Mouse (Mus musculus) MEL (cell line): ENCODE data around the gene Ercc6. TPM values are rescaled to one million over a fixed set of nuclear protein-coding genes. Genes with fewer than 3 reads are reported as not detected.

ENCODE experiments used
- DNase-seq: peaks from one replicate; pipeline ENCODE4 v3.0.0; 2011; ENCODE audit warnings: low read depth, low spot score
- H3K27ac ChIP-seq: 2 replicates; pipeline ENCODE4 v1.5.1; 2012; ENCODE audit warnings: low read depth, mild to moderate bottlenecking, control low read depth, low read length, moderate library complexity; ENCODE audit not compliant: control insufficient read depth
- H3K27me3 ChIP-seq, 2 experiments: fragments of 150-350 bp in 1 of 2; sonication (generic) in 1 of 2; 2 replicates each; pipeline ENCODE4 v1.6.1; 2012; ENCODE audit warnings: low read length in 2 of 2, mild to moderate bottlenecking in 2 of 2, improper control_type of control experiment in 1 of 2, moderate library complexity in 1 of 2; ENCODE audit not compliant: insufficient read depth in 2 of 2, control insufficient read depth in 1 of 2
- H3K36me3 ChIP-seq, 2 experiments: 2 replicates each; pipeline ENCODE4 v1.6.1; 2012 to 2014; ENCODE audit warnings: low read length in 2 of 2, improper control_type of control experiment in 1 of 2, inconsistent platforms in 1 of 2, mild to moderate bottlenecking in 1 of 2; ENCODE audit not compliant: insufficient read depth in 2 of 2, control insufficient read depth in 1 of 2
- H3K4me1 ChIP-seq, 2 experiments: fragments of 150-350 bp in 1 of 2; sonication (generic) in 1 of 2; 2 replicates each; pipeline ENCODE4 v1.6.1; 2012; ENCODE audit warnings: low read length in 2 of 2, improper control_type of control experiment in 1 of 2, mild to moderate bottlenecking in 1 of 2; ENCODE audit not compliant: insufficient read depth in 2 of 2, control insufficient read depth in 1 of 2
- H3K4me3 ChIP-seq, 2 experiments: fragments of 150-350 bp in 1 of 2; sonication (generic) in 1 of 2; 2 replicates each; pipeline ENCODE4 v1.5.1; 2012; ENCODE audit warnings: low read depth in 2 of 2, low read length in 2 of 2, mild to moderate bottlenecking in 2 of 2, moderate library complexity in 2 of 2, control low read depth in 1 of 2, improper control_type of control experiment in 1 of 2; ENCODE audit not compliant: control insufficient read depth in 1 of 2, insufficient read depth in 1 of 2
- H3K79me2 ChIP-seq: 2 replicates; pipeline ENCODE4 v1.6.1; 2012; ENCODE audit warnings: mild to moderate bottlenecking, low read length, moderate library complexity; ENCODE audit not compliant: control insufficient read depth, poor library complexity, insufficient read depth
- H3K9ac ChIP-seq: 2 replicates; pipeline ENCODE4 v1.6.1; 2012; ENCODE audit warnings: low read depth, mild to moderate bottlenecking, control low read depth, low read length, moderate library complexity; ENCODE audit not compliant: control insufficient read depth, poor library complexity, severe bottlenecking
- H3K9me3 ChIP-seq: fragments of 150-350 bp; sonication (generic); replicated peaks from 2 replicates; pipeline ENCODE4 v1.6.1; 2012; ENCODE audit warnings: mild to moderate bottlenecking, low read length, improper control_type of control experiment, moderate library complexity; ENCODE audit not compliant: insufficient read depth
- CHD1 ChIP-seq: IDR thresholded peaks from 2 replicates; pipeline ENCODE4 v1.6.1; 2012; ENCODE audit warnings: low read depth, mild to moderate bottlenecking, inconsistent platforms, low read length, improper control_type of control experiment
- CTCF ChIP-seq, 3 experiments: IDR thresholded peaks in 2 of 3; conservative IDR thresholded peaks in 1 of 3; 2 replicates each; pipeline ENCODE4 v1.5.1; 2011 to 2012; ENCODE audit warnings: low read length in 3 of 3, low read depth in 2 of 3, mild to moderate bottlenecking in 2 of 3, improper control_type of control experiment in 1 of 3, inconsistent platforms in 1 of 3, mixed read lengths in 1 of 3, moderate library complexity in 1 of 3; ENCODE audit not compliant: control insufficient read depth in 1 of 3, insufficient read depth in 1 of 3, poor library complexity in 1 of 3, severe bottlenecking in 1 of 3
- E2F4 ChIP-seq: IDR thresholded peaks from 2 replicates; pipeline ENCODE4 v1.6.1; 2011; ENCODE audit warnings: low read depth, low read length, improper control_type of control experiment, borderline replicate concordance
- ELF1 ChIP-seq: IDR thresholded peaks from 2 replicates; pipeline ENCODE4 v1.6.1; 2014; ENCODE audit warnings: low read depth, mild to moderate bottlenecking, inconsistent platforms, low read length, improper control_type of control experiment, moderate library complexity
- ETS1 ChIP-seq: IDR thresholded peaks from 2 replicates; pipeline ENCODE4 v1.6.1; 2012; ENCODE audit warnings: low read depth, mild to moderate bottlenecking, inconsistent platforms, low read length, improper control_type of control experiment, moderate library complexity
- GATA1 ChIP-seq: IDR thresholded peaks from 2 replicates; pipeline ENCODE4 v1.6.1; 2011; ENCODE audit warnings: low read depth, low read length, improper control_type of control experiment
- JUND ChIP-seq: IDR thresholded peaks from 2 replicates; pipeline ENCODE4 v1.6.1; 2011; ENCODE audit warnings: low read depth, mild to moderate bottlenecking, improper control_type of control experiment, low read length
- KAT2A ChIP-seq: conservative IDR thresholded peaks from 2 replicates; pipeline ENCODE4 v1.6.1; 2012; ENCODE audit warnings: low read depth, low read length, improper control_type of control experiment, inconsistent platforms
- MAFK ChIP-seq: IDR thresholded peaks from 2 replicates; pipeline ENCODE4 v1.6.1; 2011; ENCODE audit warnings: low read depth, mild to moderate bottlenecking, low read length, improper control_type of control experiment, borderline replicate concordance
- MAZ ChIP-seq: IDR thresholded peaks from 2 replicates; pipeline ENCODE4 v1.6.1; 2012; ENCODE audit warnings: low read depth, mild to moderate bottlenecking, inconsistent platforms, low read length, improper control_type of control experiment
- MEF2A ChIP-seq: IDR thresholded peaks from 2 replicates; pipeline ENCODE4 v1.6.1; 2014; ENCODE audit warnings: low read depth, mild to moderate bottlenecking, inconsistent platforms, low read length, improper control_type of control experiment; ENCODE audit not compliant: poor library complexity, insufficient replicate concordance, severe bottlenecking; ENCODE audit errors: extremely low read depth
- MXI1 ChIP-seq: IDR thresholded peaks from 2 replicates; pipeline ENCODE4 v1.6.1; 2011; ENCODE audit warnings: mild to moderate bottlenecking, low read depth, low read length, improper control_type of control experiment
- MYB ChIP-seq: IDR thresholded peaks from 2 replicates; pipeline ENCODE4 v1.6.1; 2011; ENCODE audit warnings: mild to moderate bottlenecking, low read depth, low read length, improper control_type of control experiment
- MYC ChIP-seq: IDR thresholded peaks from 2 replicates; pipeline ENCODE4 v1.6.1; 2011; ENCODE audit warnings: low read depth, mild to moderate bottlenecking, low read length, improper control_type of control experiment, moderate library complexity
- NRF1 ChIP-seq: IDR thresholded peaks from 2 replicates; pipeline ENCODE4 v1.6.1; 2014; ENCODE audit warnings: low read depth, mild to moderate bottlenecking, inconsistent platforms, low read length, improper control_type of control experiment, moderate library complexity; ENCODE audit not compliant: poor library complexity, insufficient read depth, severe bottlenecking
- POLR2AphosphoS2 ChIP-seq: IDR thresholded peaks from 2 replicates; pipeline ENCODE4 v1.6.1; 2011; ENCODE audit warnings: low read length, improper control_type of control experiment
- POLR2AphosphoS5 ChIP-seq: IDR thresholded peaks from 2 replicates; pipeline ENCODE4 v1.6.1; 2012; ENCODE audit warnings: low read depth, borderline replicate concordance, mild to moderate bottlenecking, inconsistent platforms, low read length, moderate library complexity, mixed read lengths
- RAD21 ChIP-seq: IDR thresholded peaks from 2 replicates; pipeline ENCODE4 v1.6.1; 2011; ENCODE audit warnings: mild to moderate bottlenecking, low read depth, low read length, improper control_type of control experiment
- SIN3A ChIP-seq: IDR thresholded peaks from 2 replicates; pipeline ENCODE4 v1.6.1; 2012; ENCODE audit warnings: low read length, improper control_type of control experiment, inconsistent platforms
- TAL1 ChIP-seq: IDR thresholded peaks from 2 replicates; pipeline ENCODE4 v1.6.1; 2012; ENCODE audit warnings: mild to moderate bottlenecking, inconsistent platforms, low read length, moderate library complexity, mixed read lengths
- TBP ChIP-seq: IDR thresholded peaks from 2 replicates; pipeline ENCODE4 v1.8.0; 2011; ENCODE audit warnings: low read depth, low read length, improper control_type of control experiment
- UBTF ChIP-seq: IDR thresholded peaks from 2 replicates; pipeline ENCODE4 v1.6.1; 2012; ENCODE audit warnings: low read depth, mild to moderate bottlenecking, inconsistent platforms, low read length, improper control_type of control experiment, moderate library complexity, borderline replicate concordance; ENCODE audit not compliant: insufficient read depth
- USF1 ChIP-seq: IDR thresholded peaks from 2 replicates; pipeline ENCODE4 v1.6.1; 2014; ENCODE audit warnings: low read depth, mild to moderate bottlenecking, inconsistent platforms, low read length, improper control_type of control experiment, moderate library complexity
- polyA plus RNA-seq, 2 experiments: library from polyadenylated mRNA; stranded (reverse) in 1 of 2; unstranded in 1 of 2; fragments of >175 nt in 1 of 2; fragments of >200 nt in 1 of 2; gene quantifications; 2 replicates each; pipeline versions ENCODE4 v1.2.1 to v1.2.4; 2012; ENCODE audit warnings: low replicate concordance in 2 of 2, low read depth in 1 of 2; ENCODE audit not compliant: insufficient read length in 2 of 2, insufficient read depth in 1 of 2, missing spikeins in 1 of 2
- total RNA-seq: library from RNA; depleted of rRNA; stranded (reverse); fragments of 300-350 nt; gene quantifications from 2 replicates; pipeline ENCODE4 v1.2.3, GENCODE M21; 2012

Gene Ercc6
- total and polyA plus RNA-seq, 3 experiments: 15.1 to 186 (median 15.4) TPM

- H3K4me1 ChIP-seq: no peaks in the 10 kb centered on the region
- no peak for TF ChIP-seq NRF1
- no peak for TF ChIP-seq POLR2AphosphoS2
- TF ChIP-seq MEF2A: no peak
- TF ChIP-seq POLR2AphosphoS5: no peak
- TF ChIP-seq CTCF (IDR thresholded peaks at IDR 0.05 in 2 of 3, conservative IDR thresholded peaks at IDR 0.05 in 1 of 3; ENCODE audit: control insufficient read depth in 1 of 3, insufficient read depth in 1 of 3, low read depth in 2 of 3, low read length in 3 of 3, poor library complexity in 1 of 3, severe bottlenecking in 1 of 3): no peak
- no peak for TF ChIP-seq USF1
- no peak for TF ChIP-seq KAT2A
- no peak for TF ChIP-seq ELF1
- no peak for TF ChIP-seq E2F4
- TF ChIP-seq, all 39 proteins: peak for 0
- H3K36me3 ChIP-seq: peaks cover 0 to 21% of the 10 kb centered on the region in 2 experiments; a peak in 2 of 4 replicates
Observed at GRCm38 (mm10) chr14:32546676-32547075, 33.4 kb downstream of the Ercc6 start.

GRCm38 (mm10) chr14:32551854-32552253 is 38.5 kb downstream of the Ercc6 start:
- TF ChIP-seq CTCF (IDR thresholded peaks at IDR 0.05 in 2 of 3, conservative IDR thresholded peaks at IDR 0.05 in 1 of 3; ENCODE audit: control insufficient read depth in 1 of 3, insufficient read depth in 1 of 3, low read depth in 2 of 3, low read length in 3 of 3, poor library complexity in 1 of 3, severe bottlenecking in 1 of 3) (peak; percentile 22 to 26 (median 26); a peak in 5 of 6 replicates), ETS1 (no peak)
- TF ChIP-seq, all 39 proteins: peak for 1
- Histone ChIP-seq H3K9me3 (no peaks in the 10 kb centered on the region), H3K27me3 (no peaks in the 10 kb centered on the region), H3K79me2 (no peaks in the 10 kb centered on the region), H3K27ac (no peak overlapping the region), H3K36me3 (peaks cover 9% of the 10 kb centered on the region in 2 experiments), H3K4me1 (peaks cover 3 to 6% of the 10 kb centered on the region in 2 experiments; a peak in 2 of 4 replicates), H3K9ac (no peak overlapping the region), H3K4me3 (no peak overlapping the region)
- peak; percentile 12 for DNase-seq

More at GRCm38 (mm10) chr14:32546676-32547075, 33.4 kb downstream of the Ercc6 start:
- Histone ChIP-seq H3K27me3 (no peaks in the 10 kb centered on the region), H3K4me3 (no peak overlapping the region), H3K79me2 (no peaks in the 10 kb centered on the region; the same call in 1 of the 2 replicates), H3K9me3 (no peaks in the 10 kb centered on the region), H3K9ac (no peak overlapping the region), H3K27ac (no peak overlapping the region)
- no peak for DNase-seq

- Histone ChIP-seq H3K27me3 (no peaks in the 10 kb centered on the region), H3K9me3 (no peaks in the 10 kb centered on the region), H3K9ac (no peak overlapping the region), H3K79me2 (no peaks in the 10 kb centered on the region), H3K27ac (no peak overlapping the region), H3K36me3 (peaks cover 7 to 9% of the 10 kb centered on the region in 2 experiments), H3K4me1 (peaks cover 3 to 6% of the 10 kb centered on the region in 2 experiments; a peak in 2 of 4 replicates), H3K4me3 (no peak overlapping the region)
- peak; percentile 41 for DNase-seq
- TF ChIP-seq SIN3A (peak; percentile 57; the same call in 1 of the 2 replicates), CTCF (IDR thresholded peaks at IDR 0.05 in 2 of 3, conservative IDR thresholded peaks at IDR 0.05 in 1 of 3; ENCODE audit: control insufficient read depth in 1 of 3, insufficient read depth in 1 of 3, low read depth in 2 of 3, low read length in 3 of 3, poor library complexity in 1 of 3, severe bottlenecking in 1 of 3) (no peak), GATA1 (peak; percentile 77), TBP (no peak), CHD1 (no peak), RAD21 (no peak), TAL1 (no peak), MYC (peak; percentile 49; the same call in 1 of the 2 replicates), KAT2A (no peak), JUND (no peak), MEF2A (no peak), MAZ (no peak), MXI1 (peak; percentile 81), MYB (no peak), UBTF (no peak), MAFK (no peak)
Observed at GRCm38 (mm10) chr14:32553198-32553903, 40.0 kb downstream of the Ercc6 start.
